ENCODE assay signal across 9 mouse cellular contexts in the genomic region with DNA sequence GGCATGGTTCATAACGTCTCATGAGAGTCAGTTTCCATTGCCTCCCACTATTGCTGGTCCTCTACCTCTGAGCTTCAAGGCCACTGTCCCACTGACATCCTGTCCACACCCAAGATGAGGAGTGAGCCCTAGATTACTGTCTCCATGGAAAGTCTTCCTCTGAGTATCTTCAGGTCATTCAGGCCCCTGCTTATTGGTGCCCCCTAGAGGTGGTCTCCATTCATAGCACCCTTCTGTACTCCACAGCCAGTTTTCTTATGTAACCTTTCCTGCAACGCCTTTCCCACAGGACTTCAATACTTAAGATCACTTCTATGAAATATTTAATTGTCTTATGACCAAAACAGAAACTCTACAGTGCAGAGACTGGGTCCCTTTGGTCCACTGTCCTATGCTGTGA.
DNase-seq lines count a peak whose midpoint lies in the region; ATAC-seq and TF ChIP-seq lines count a peak whose summit lies in the region.
"Had no signal": no experiment of that assay in that cellular context is flagged by ENCODE, and none has a peak within 500 bp of the region (broad histone marks: within the 10 kb centered on the region; RNA-seq: fewer than 3 reads in every experiment).

No protein-coding gene starts in this region.

- intact Hi-C loops in left cerebral cortex, postnatal 10 days (cut with DNase I) = no loop called here

- peak; percentile 69 for TF ChIP-seq CTCF in liver, embryonic 14.5 days (IDR thresholded peaks at IDR 0.05; ENCODE audit: low read depth)

- no peak for TF ChIP-seq EP300 in liver, embryonic 14.5 days (IDR thresholded peaks at IDR 0.05; ENCODE audit: low read depth)

- H3K4me1 ChIP-seq in liver, embryonic 14.5 days (replicated peaks; ENCODE audit: control insufficient read depth in 2 of 2, insufficient read depth in 2 of 2, low read length in 1 of 2) = no peaks in the 10 kb centered on the region
- H3K4me1 ChIP-seq: forebrain, embryonic 13.5 days had no signal

- H3K9ac ChIP-seq in liver, embryonic 14.5 days (replicated peaks) = no peak overlapping the region
- H3K9ac ChIP-seq: forebrain, embryonic 13.5 days had no signal

- WGBS in liver, embryonic 14.5 days (ENCODE audit: insufficient replicate concordance) = 53% methylated on average over 2 of the region's 2 CpGs

- H3K27ac ChIP-seq in liver, embryonic 14.5 days = no peak overlapping the region
- H3K27ac ChIP-seq: forebrain, embryonic 13.5 days had no signal

- H3K4me3 ChIP-seq in liver, embryonic 14.5 days (ENCODE audit: insufficient read depth in 1 of 2, low read depth in 2 of 2, low read length in 2 of 2) = no peak overlapping the region
- H3K4me3 ChIP-seq: forebrain, embryonic 13.5 days had no signal

- no peaks in the 10 kb centered on the region for H3K36me3 ChIP-seq in liver, embryonic 14.5 days (replicated peaks; ENCODE audit: control insufficient read depth, insufficient read depth, low read depth)

- H3K27me3 ChIP-seq in liver, embryonic 14.5 days (ENCODE audit: control insufficient read depth, insufficient read depth, low read length) = no peaks in the 10 kb centered on the region
- H3K27me3 ChIP-seq: forebrain, embryonic 13.5 days had no signal

- H3K4me2 ChIP-seq in liver, embryonic 14.5 days (ENCODE audit: low read depth) = no peak overlapping the region
- H3K4me2 ChIP-seq: forebrain, embryonic 13.5 days had no signal

- peak; percentile 20; the same call in 1 of the 2 replicates for ATAC-seq in frontal cortex, adult (ENCODE audit: low TSS enrichment)
- no peak for ATAC-seq in liver, embryonic 14.5 days (ENCODE audit: insufficient read depth)
- ATAC-seq in erythroblast, adult 5-6 weeks (replicated peaks; ENCODE audit: low FRiP score, poor library complexity, severe bottlenecking) = no peak
- ATAC-seq: forebrain, embryonic 13.5 days had no signal

- no peak for DNase-seq in frontal cortex, postnatal 25 days (ENCODE audit: low spot score in 2 of 2)
- DNase-seq in left cerebral cortex, adult 18-20 months (ENCODE audit: low spot score in 2 of 2) = peak; percentile 12 to 19
- no peak for DNase-seq in left cerebral cortex, postnatal 10 days (ENCODE audit: extremely low spot score in 1 of 2, low spot score in 2 of 2)
- DNase-seq in adrenal gland, postnatal 10 days = peak; percentile 19
- no peak for DNase-seq in liver, embryonic 14.5 days (ENCODE audit: low read depth in 3 of 3, low spot score in 3 of 3)
- DNase-seq in neural tube, embryonic 10.5 days (ENCODE audit: extremely low spot score, low spot score) = no peak

- no peaks in the 10 kb centered on the region for H3K9me3 ChIP-seq in liver, embryonic 14.5 days (ENCODE audit: control insufficient read depth, low read length)
- H3K9me3 ChIP-seq: forebrain, embryonic 13.5 days had no signal

Comparison
In these comparisons a context has a peak if more than half of its experiments do, and no peak if none do; other contexts are left out.
1. DNase-seq: peak in left cerebral cortex, adult 18-20 months (2 of 2) and adrenal gland, postnatal 10 days (single experiment); none in frontal cortex, postnatal 25 days (0 of 2), left cerebral cortex, postnatal 10 days (0 of 2), liver, embryonic 14.5 days (0 of 3) and neural tube, embryonic 10.5 days (single experiment).